Mouse (Mus musculus) embryonic facial prominence, embryonic 13.5 days (tissue): Measurements from ENCODE around the gene Rps29. TPM values are rescaled to one million over a fixed set of nuclear protein-coding genes. Genes with fewer than 3 reads are reported as not detected.
A peak's percentile ranks its signal among the peaks of the same experiment; 100 is the strongest.
"Not testable (repeated sequence)": the region's sequence is repeated elsewhere in the genome, so short reads cannot be mapped to it uniquely, and the experiment has no call there.

Experiments
- ATAC-seq: fragments of 200-750 bp; cut with Nextera tagmentation; 2 replicates; pipeline ENCODE4 v1.8.0; 2017; ENCODE audit warnings: low read depth; ENCODE audit not compliant: insufficient number of reproducible peaks, insufficient read depth, low FRiP score, low TSS enrichment
- H3K27ac ChIP-seq: fragments of 300-500 bp; sonication (generic); 2 replicates; pipeline ENCODE4 v1.5.1; 2015; ENCODE audit warnings: moderate library complexity, mild to moderate bottlenecking, inconsistent platforms
- H3K27me3 ChIP-seq: fragments of 300-500 bp; sonication (generic); 2 replicates; pipeline ENCODE4 v1.6.1; 2015; ENCODE audit warnings: mild to moderate bottlenecking, inconsistent platforms
- H3K36me3 ChIP-seq: fragments of 300-500 bp; sonication (generic); 2 replicates; pipeline ENCODE4 v1.6.1; 2015; ENCODE audit warnings: mild to moderate bottlenecking, inconsistent platforms
- H3K4me1 ChIP-seq: fragments of 300-500 bp; sonication (generic); 2 replicates; pipeline ENCODE4 v1.6.1; 2015; ENCODE audit warnings: inconsistent platforms
- H3K4me2 ChIP-seq: fragments of 300-500 bp; sonication (generic); 2 replicates; pipeline ENCODE4 v1.6.1; 2015; ENCODE audit warnings: moderate library complexity, mild to moderate bottlenecking, inconsistent platforms
- H3K4me3 ChIP-seq: fragments of 300-500 bp; sonication (generic); 2 replicates; pipeline ENCODE4 v1.5.1; 2015; ENCODE audit warnings: mild to moderate bottlenecking, inconsistent platforms
- H3K9ac ChIP-seq: fragments of 300-500 bp; sonication (generic); 2 replicates; pipeline ENCODE4 v1.6.1; 2015; ENCODE audit warnings: mild to moderate bottlenecking, inconsistent platforms
- H3K9me3 ChIP-seq: fragments of 300-500 bp; sonication (generic); 2 replicates; pipeline ENCODE4 v1.6.1; 2016; ENCODE audit warnings: inconsistent platforms
- WGBS: fragments of 180-500 bp; shearing (Covaris S2); methylation state at CpG from one replicate; pipeline ENCODE4 v1.1.7; 2015; ENCODE audit warnings: mixed read lengths; 5-methylcytosine and 5-hydroxymethylcytosine counted together
- polyA plus RNA-seq: library from polyadenylated mRNA; unstranded; fragments of >200 nt; fragmentation: Nextera tagmentation; extraction: Ambion mirVana; gene quantifications from 2 replicates; pipeline ENCODE4 v1.2.1, GENCODE M21; 2015

The Rps29 gene
- 2,108 and 2,174 TPM in 2 replicates for polyA plus RNA-seq

- Histone ChIP-seq H3K9ac (peak within 1 kb of the TSS; percentile 92), H3K36me3 (peaks cover 20% of the 10 kb centered on the region), H3K4me2 (peak within 1 kb of the TSS; percentile 67), H3K4me3 (peak within 1 kb of the TSS; percentile 65), H3K27ac (peak within 1 kb of the TSS; percentile 95)
- under 1% methylated on average over 59 of the region's 68 CpGs for WGBS
- peak; percentile 99 for ATAC-seq
- not testable (repeated sequence) for H3K9me3 ChIP-seq, H3K4me1 ChIP-seq, H3K27me3 ChIP-seq
These were observed at the start of gene Rps29 for GRCm38 (mm10) chr12:69158765-69159577. Gene Rps29 (minus strand): TSS chr12:69159186.

GRCm38 (mm10) chr12:69208520-69208919, 49.5 kb upstream of the Rps29 start:
- WGBS: 88% methylated on average over 2 of the region's 2 CpGs
- no peaks in the 10 kb centered on the region for H3K9me3 ChIP-seq
- no peak overlapping the region for H3K27ac ChIP-seq
- ATAC-seq: no peak
- no peak overlapping the region for H3K4me3 ChIP-seq
- no peaks in the 10 kb centered on the region for H3K27me3 ChIP-seq
- peaks cover 62% of the 10 kb centered on the region for H3K36me3 ChIP-seq
- H3K4me2 ChIP-seq: no peak overlapping the region
- H3K4me1 ChIP-seq: no peaks in the 10 kb centered on the region
- H3K9ac ChIP-seq: no peak overlapping the region

GRCm38 (mm10) chr12:69207926-69208325, 48.9 kb upstream of the Rps29 start:
- Histone ChIP-seq H3K27me3 (no peaks in the 10 kb centered on the region), H3K9ac (no peak overlapping the region), H3K27ac (no peak overlapping the region), H3K4me2 (no peak overlapping the region), H3K4me1 (no peaks in the 10 kb centered on the region), H3K9me3 (no peaks in the 10 kb centered on the region), H3K4me3 (no peak overlapping the region), H3K36me3 (peaks cover 61% of the 10 kb centered on the region)
- 95% methylated on average over 7 of the region's 7 CpGs for WGBS
- no peak for ATAC-seq

- 95% methylated on average over 8 of the region's 8 CpGs for WGBS
- ATAC-seq: no peak
- no peak overlapping the region for H3K4me3 ChIP-seq
- H3K27me3 ChIP-seq: no peaks in the 10 kb centered on the region
- H3K4me2 ChIP-seq: no peak overlapping the region
- H3K27ac ChIP-seq: no peak overlapping the region
- no peaks in the 10 kb centered on the region for H3K4me1 ChIP-seq
- H3K9me3 ChIP-seq: no peaks in the 10 kb centered on the region
- no peak overlapping the region for H3K9ac ChIP-seq
- H3K36me3 ChIP-seq: peaks cover 61% of the 10 kb centered on the region
These were observed 48.4 kb upstream of the Rps29 start for GRCm38 (mm10) chr12:69207396-69207795.

GRCm38 (mm10) chr12:69204052-69204833, 45.3 kb upstream of the Rps29 start, which contains the start of gene Gm49384:
Gene Gm49384 (minus strand): TSS chr12:69204267.
- Histone ChIP-seq H3K27me3 (no peaks in the 10 kb centered on the region), H3K4me1 (peaks cover under 1% of the 10 kb centered on the region; the same call in 1 of the 2 replicates), H3K4me3 (no peak within 1 kb of the TSS), H3K4me2 (no peak within 1 kb of the TSS), H3K36me3 (peaks cover 60% of the 10 kb centered on the region), H3K9me3 (no peaks in the 10 kb centered on the region), H3K27ac (no peak within 1 kb of the TSS), H3K9ac (no peak within 1 kb of the TSS)
- no peak for ATAC-seq
- WGBS: 87% methylated on average over 16 of the region's 16 CpGs

GRCm38 (mm10) chr12:69198985-69199384, 40.0 kb upstream of the Rps29 start:
- peaks cover 30% of the 10 kb centered on the region for H3K36me3 ChIP-seq
- ATAC-seq: no peak
- peaks cover 22% of the 10 kb centered on the region for H3K4me1 ChIP-seq
- H3K27me3 ChIP-seq: no peaks in the 10 kb centered on the region
- no peak overlapping the region for H3K4me3 ChIP-seq
- H3K4me2 ChIP-seq: peak overlapping the region; percentile 95
- H3K9ac ChIP-seq: no peak overlapping the region
- no peaks in the 10 kb centered on the region for H3K9me3 ChIP-seq
- H3K27ac ChIP-seq: no peak overlapping the region

- ATAC-seq: peak; percentile 24
- peak within 1 kb of the TSS; percentile 96 for H3K4me3 ChIP-seq
- H3K9ac ChIP-seq: peak within 1 kb of the TSS; percentile 93
- peak within 1 kb of the TSS; percentile 95 for H3K4me2 ChIP-seq
- under 1% methylated on average over 18 of the region's 18 CpGs for WGBS
- H3K9me3 ChIP-seq: no peaks in the 10 kb centered on the region
- H3K36me3 ChIP-seq: peaks cover 24% of the 10 kb centered on the region
- no peaks in the 10 kb centered on the region for H3K27me3 ChIP-seq
- peak within 1 kb of the TSS; percentile 93 for H3K27ac ChIP-seq
- H3K4me1 ChIP-seq: peaks cover 22% of the 10 kb centered on the region
These were observed 39.2 kb upstream of the Rps29 start, which contains the start of gene Dnaaf2 for GRCm38 (mm10) chr12:69198164-69198535. Gene Dnaaf2 (minus strand): TSS chr12:69198429.

- Histone ChIP-seq H3K27me3 (no peaks in the 10 kb centered on the region), H3K36me3 (peaks cover 22% of the 10 kb centered on the region), H3K9ac (peak overlapping the region; percentile 93), H3K4me1 (peaks cover 22% of the 10 kb centered on the region), H3K4me2 (peak overlapping the region; percentile 95), H3K27ac (peak overlapping the region; percentile 93), H3K9me3 (no peaks in the 10 kb centered on the region), H3K4me3 (peak overlapping the region; percentile 96)
- WGBS: under 1% methylated on average over 94 of the region's 94 CpGs
- ATAC-seq: peak; percentile 68
These were observed 38.6 kb upstream of the Rps29 start for GRCm38 (mm10) chr12:69197378-69198163.

- ATAC-seq: peak; percentile 82
- Histone ChIP-seq H3K4me1 (peaks cover 22% of the 10 kb centered on the region), H3K4me3 (peak within 1 kb of the TSS; percentile 96), H3K27me3 (no peaks in the 10 kb centered on the region), H3K9ac (peak within 1 kb of the TSS; percentile 93), H3K27ac (peak within 1 kb of the TSS; percentile 93), H3K9me3 (no peaks in the 10 kb centered on the region), H3K4me2 (peak within 1 kb of the TSS; percentile 95), H3K36me3 (peaks cover 21% of the 10 kb centered on the region)
- WGBS: under 1% methylated on average over 75 of the region's 75 CpGs
These were observed 37.7 kb upstream of the Rps29 start, which contains the start of gene Gm49383 for GRCm38 (mm10) chr12:69196444-69197377. Gene Gm49383 (minus strand): TSS chr12:69197104.

GRCm38 (mm10) chr12:69192637-69193036, 33.7 kb upstream of the Rps29 start:
- Histone ChIP-seq H3K4me2 (no peak overlapping the region), H3K9ac (no peak overlapping the region), H3K4me1 (peaks cover 10% of the 10 kb centered on the region), H3K36me3 (peaks cover 35% of the 10 kb centered on the region), H3K4me3 (no peak overlapping the region), H3K27me3 (no peaks in the 10 kb centered on the region), H3K9me3 (no peaks in the 10 kb centered on the region), H3K27ac (no peak overlapping the region)
- ATAC-seq: no peak
- WGBS: 94% methylated on average over 2 of the region's 2 CpGs
